18 mouse cellular contexts compared by ENCODE assay signal in genomic region chr7:88959332-88960124, GRCm38 (mm10).
DNase-seq lines count a peak whose midpoint lies in the region; ATAC-seq and TF ChIP-seq lines count a peak whose summit lies in the region.
"Had no signal": no experiment of that assay in that cellular context is flagged by ENCODE, and none has a peak within 500 bp of the region (broad histone marks: within the 10 kb centered on the region; RNA-seq: fewer than 3 reads in every experiment).

No protein-coding gene starts in this region.

- no peak for TF ChIP-seq CTCF in lung, embryonic 14.5 days (IDR thresholded peaks at IDR 0.05; ENCODE audit: low read depth)

- no peak overlapping the region for H3K9ac ChIP-seq in lung, embryonic 14.5 days
- no peak overlapping the region for H3K9ac ChIP-seq in limb, embryonic 15.5 days
- H3K9ac ChIP-seq: forebrain, embryonic 15.5 days; heart, embryonic 13.5 days; hindbrain, embryonic 13.5 days had no signal

- no peak overlapping the region for H3K4me2 ChIP-seq in lung, embryonic 14.5 days
- no peak overlapping the region for H3K4me2 ChIP-seq in limb, embryonic 15.5 days
- H3K4me2 ChIP-seq: forebrain, embryonic 15.5 days; heart, embryonic 13.5 days; hindbrain, embryonic 13.5 days had no signal

- no peak overlapping the region for H3K27ac ChIP-seq in lung, embryonic 14.5 days (ENCODE audit: low read depth)
- peak overlapping the region; percentile 28; the same call in 1 of the 2 replicates for H3K27ac ChIP-seq in limb, embryonic 15.5 days
- H3K27ac ChIP-seq: forebrain, embryonic 15.5 days; heart, embryonic 13.5 days; hindbrain, embryonic 13.5 days had no signal

- no peaks in the 10 kb centered on the region for H3K4me1 ChIP-seq in lung, embryonic 14.5 days (ENCODE audit: insufficient read depth)
- H3K4me1 ChIP-seq in limb, embryonic 15.5 days, result 0 out of 2 replicates have a peak, but pooled peaks cover 3% of the 10 kb centered on the region
- H3K4me1 ChIP-seq: forebrain, embryonic 15.5 days; hindbrain, embryonic 13.5 days had no signal

- DNase-seq in embryo, embryonic 10 days (ENCODE audit: low spot score), result peak; percentile 8
- no peak for DNase-seq in embryo, embryonic 10.5 days (ENCODE audit: low spot score)
- DNase-seq in lung, embryonic 14.5 days, result peak; percentile 37
- no peak for DNase-seq in lung, postnatal 25 days (ENCODE audit: low spot score)
- peak; percentile 14 for DNase-seq in lung, postnatal 10 days
- no peak for DNase-seq in lung, postnatal 36 days
- DNase-seq: adrenal gland, postnatal 10 days; B cell, adult 2 months; cerebellum, adult 11 months; cerebellum, adult 8-10 months; cerebellum, postnatal 14 days; gastrocnemius, postnatal 36 days; heart, adult 11 months had no signal

- no peaks in the 10 kb centered on the region for H3K27me3 ChIP-seq in lung, embryonic 14.5 days (ENCODE audit: insufficient read depth, low read length)
- no peaks in the 10 kb centered on the region for H3K27me3 ChIP-seq in limb, embryonic 15.5 days
- H3K27me3 ChIP-seq: forebrain, embryonic 15.5 days; heart, embryonic 13.5 days; hindbrain, embryonic 13.5 days had no signal

- H3K36me3 ChIP-seq in lung, embryonic 14.5 days (ENCODE audit: insufficient read depth), result no peaks in the 10 kb centered on the region
- H3K36me3 ChIP-seq in limb, embryonic 15.5 days, result no peaks in the 10 kb centered on the region
- H3K36me3 ChIP-seq: forebrain, embryonic 15.5 days; heart, embryonic 13.5 days; hindbrain, embryonic 13.5 days had no signal

- ATAC-seq in lung, embryonic 14.5 days (ENCODE audit: insufficient read depth), result peak; percentile 76
- ATAC-seq in limb, embryonic 15.5 days (ENCODE audit: insufficient number of reproducible peaks, low FRiP score, low TSS enrichment, low read depth), result no peak
- ATAC-seq in megakaryocyte progenitor cell, adult 5-6 weeks (replicated peaks; ENCODE audit: poor library complexity), result no peak
- ATAC-seq: forebrain, embryonic 15.5 days had no signal

- H3K9me3 ChIP-seq in lung, embryonic 14.5 days (ENCODE audit: low read depth, low read length), result no peaks in the 10 kb centered on the region
- H3K9me3 ChIP-seq in limb, embryonic 15.5 days, result no peaks in the 10 kb centered on the region
- H3K9me3 ChIP-seq: forebrain, embryonic 15.5 days; heart, embryonic 13.5 days; hindbrain, embryonic 13.5 days had no signal

- no peak overlapping the region for H3K4me3 ChIP-seq in lung, embryonic 14.5 days (ENCODE audit: low read depth, low read length)
- H3K4me3 ChIP-seq in limb, embryonic 15.5 days, result no peak overlapping the region
- H3K4me3 ChIP-seq: forebrain, embryonic 15.5 days; heart, embryonic 13.5 days; hindbrain, embryonic 13.5 days had no signal

- 23% methylated on average over 6 of the region's 6 CpGs for WGBS in lung, embryonic 14.5 days
- WGBS in limb, embryonic 15.5 days, result 50% methylated on average over 6 of the region's 6 CpGs

Comparison
In these comparisons a context has a peak if more than half of its experiments do, and no peak if none do; other contexts are left out.
1. DNase-seq: peak in embryo, embryonic 10 days (single experiment), lung, embryonic 14.5 days (single experiment) and lung, postnatal 10 days (single experiment); none in embryo, embryonic 10.5 days (single experiment), lung, postnatal 25 days (single experiment) and lung, postnatal 36 days (single experiment).